Mouse (Mus musculus) embryonic facial prominence, embryonic 15.5 days (tissue): Measurements from ENCODE around the gene Sh2d1b1. TPM values are rescaled to one million over a fixed set of nuclear protein-coding genes. Genes with fewer than 3 reads are reported as not detected.
A peak's percentile ranks its signal among the peaks of the same experiment; 100 is the strongest.
"Not testable (repeated sequence)": the region's sequence is repeated elsewhere in the genome, so short reads cannot be mapped to it uniquely, and the experiment has no call there.

Experiments used
- ATAC-seq: fragments of 200-750 bp; cut with Nextera tagmentation; 2 replicates; pipeline ENCODE4 v1.8.0; 2017; ENCODE audit warnings: low read depth, moderate TSS enrichment; ENCODE audit not compliant: insufficient number of reproducible peaks, low FRiP score, low TSS enrichment
- H3K27ac ChIP-seq: fragments of 300-500 bp; sonication (generic); replicated peaks from 2 replicates; pipeline ENCODE4 v1.5.1; 2015; ENCODE audit warnings: mild to moderate bottlenecking, inconsistent platforms
- H3K27me3 ChIP-seq: fragments of 300-500 bp; sonication (generic); 2 replicates; pipeline ENCODE4 v1.6.1; 2015; ENCODE audit warnings: inconsistent platforms
- H3K36me3 ChIP-seq: fragments of 300-500 bp; sonication (generic); 2 replicates; pipeline ENCODE4 v1.6.1; 2015; ENCODE audit warnings: mild to moderate bottlenecking, inconsistent platforms
- H3K4me1 ChIP-seq: fragments of 300-500 bp; sonication (generic); 2 replicates; pipeline ENCODE4 v1.6.1; 2015; ENCODE audit warnings: inconsistent platforms
- H3K4me2 ChIP-seq: fragments of 300-500 bp; sonication (generic); replicated peaks from 2 replicates; pipeline ENCODE4 v1.6.1; 2015; ENCODE audit warnings: mild to moderate bottlenecking, inconsistent platforms
- H3K4me3 ChIP-seq: fragments of 300-500 bp; sonication (generic); replicated peaks from 2 replicates; pipeline ENCODE4 v1.5.1; 2015; ENCODE audit warnings: mild to moderate bottlenecking, inconsistent platforms
- H3K9ac ChIP-seq: fragments of 300-500 bp; sonication (generic); 2 replicates; pipeline ENCODE4 v1.6.1; 2015; ENCODE audit warnings: inconsistent platforms
- H3K9me3 ChIP-seq: fragments of 300-500 bp; sonication (generic); replicated peaks from 2 replicates; pipeline ENCODE4 v1.6.1; 2016; ENCODE audit warnings: inconsistent platforms
- WGBS: fragments of 180-500 bp; shearing (Covaris S2); methylation state at CpG from one replicate; pipeline ENCODE4 v1.1.7; 2015; 5-methylcytosine and 5-hydroxymethylcytosine counted together
- polyA plus RNA-seq: library from polyadenylated mRNA; unstranded; fragments of >200 nt; fragmentation: Nextera tagmentation; extraction: Ambion mirVana; gene quantifications from 2 replicates; pipeline ENCODE4 v1.2.1, GENCODE M21; 2015

Sh2d1b1 gene
- 0.08 and 0.28 TPM in 2 replicates for polyA plus RNA-seq

DNA sequence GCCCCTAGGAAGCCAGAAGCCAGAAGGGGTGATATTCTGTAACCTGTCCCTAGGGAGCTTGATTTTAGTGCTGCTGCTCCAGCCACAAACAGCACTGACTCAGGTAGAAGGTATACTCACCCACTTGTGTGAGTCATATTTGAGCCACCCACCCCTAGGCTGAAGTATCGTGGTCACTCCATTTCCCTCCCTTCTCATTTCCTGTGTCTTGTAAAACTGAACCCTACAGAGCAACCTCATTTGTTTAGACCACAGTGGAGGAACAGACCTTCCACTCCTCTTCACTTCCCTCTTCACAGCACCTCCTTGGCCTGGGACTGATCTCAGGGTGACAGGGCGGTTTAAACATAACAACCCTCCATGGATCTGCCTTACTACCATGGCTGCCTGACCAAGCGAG is at the start of gene Sh2d1b1:
Gene Sh2d1b1, plus strand, starts transcription at position 305 of the 400 bp plus-strand sequence.
- H3K4me1 ChIP-seq: no peaks in the 10 kb centered on the region
- H3K27ac ChIP-seq: no peak within 1 kb of the TSS
- ATAC-seq: no peak
- H3K36me3 ChIP-seq: no peaks in the 10 kb centered on the region
- H3K27me3 ChIP-seq: no peaks in the 10 kb centered on the region
- H3K9ac ChIP-seq: no peak within 1 kb of the TSS
- 0 out of 2 replicates have a peak, but pooled peaks cover 3% of the 10 kb centered on the region for H3K9me3 ChIP-seq
- 87% methylated on average over 3 of the region's 3 CpGs for WGBS
- H3K4me3 ChIP-seq: no peak within 1 kb of the TSS
- no peak within 1 kb of the TSS for H3K4me2 ChIP-seq

DNA sequence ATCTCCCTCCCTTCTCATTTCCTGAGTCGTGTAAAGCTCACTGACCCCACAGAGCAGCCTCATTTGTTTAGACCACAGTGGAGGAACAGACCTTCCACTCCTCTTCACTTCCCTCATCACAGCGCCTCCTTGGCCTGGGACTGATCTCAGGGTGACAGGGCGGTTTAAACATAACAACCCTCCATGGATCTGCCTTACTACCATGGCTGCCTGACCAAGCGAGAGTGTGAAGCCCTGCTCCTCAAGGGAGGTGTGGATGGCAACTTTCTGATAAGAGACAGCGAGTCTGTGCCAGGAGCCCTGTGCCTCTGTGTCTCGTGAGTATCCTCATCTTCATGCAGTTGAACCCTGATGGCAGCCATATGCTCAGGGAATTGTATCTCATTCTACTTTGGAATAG is 44.4 kb upstream of the Sh2d1b1 start, which contains the start of gene Sh2d1b2:
Gene Sh2d1b2, plus strand, starts transcription at position 62 of the 400 bp plus-strand sequence.
- H3K4me3 ChIP-seq, ATAC-seq, H3K4me1 ChIP-seq, H3K4me2 ChIP-seq, H3K36me3 ChIP-seq, H3K27me3 ChIP-seq, H3K9ac ChIP-seq, H3K27ac ChIP-seq, H3K9me3 ChIP-seq: not testable (repeated sequence)
- 71% methylated on average over 5 of the region's 6 CpGs for WGBS

DNA sequence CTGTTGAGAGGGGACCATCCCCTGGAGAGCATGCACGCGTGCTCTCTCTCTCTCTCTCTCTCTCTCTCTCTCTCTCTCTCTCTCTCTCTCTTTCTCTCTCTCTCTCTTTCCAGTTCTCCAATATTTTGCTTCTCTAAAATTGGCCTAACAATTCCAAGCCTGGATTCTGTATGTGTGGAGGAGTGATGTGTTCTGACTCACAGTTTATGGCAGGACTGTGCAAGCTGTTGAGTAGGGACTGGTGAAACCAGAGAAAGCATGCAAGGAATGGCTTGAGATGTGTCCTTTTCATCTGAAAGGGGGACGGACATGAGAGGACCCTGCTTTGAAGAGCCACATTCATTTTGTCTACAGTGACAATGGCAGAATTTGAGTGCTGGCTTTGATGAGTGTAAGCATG is 32.1 kb upstream of the Sh2d1b1 start:
- Histone ChIP-seq H3K4me2 (no peak overlapping the region), H3K36me3 (no peaks in the 10 kb centered on the region), H3K27ac (no peak overlapping the region), H3K9ac (no peak overlapping the region), H3K4me3 (no peak overlapping the region), H3K4me1 (no peaks in the 10 kb centered on the region), H3K9me3 (no peaks in the 10 kb centered on the region), H3K27me3 (no peaks in the 10 kb centered on the region)
- WGBS: 83% methylated on average over 3 of the region's 3 CpGs
- ATAC-seq: no peak

DNA sequence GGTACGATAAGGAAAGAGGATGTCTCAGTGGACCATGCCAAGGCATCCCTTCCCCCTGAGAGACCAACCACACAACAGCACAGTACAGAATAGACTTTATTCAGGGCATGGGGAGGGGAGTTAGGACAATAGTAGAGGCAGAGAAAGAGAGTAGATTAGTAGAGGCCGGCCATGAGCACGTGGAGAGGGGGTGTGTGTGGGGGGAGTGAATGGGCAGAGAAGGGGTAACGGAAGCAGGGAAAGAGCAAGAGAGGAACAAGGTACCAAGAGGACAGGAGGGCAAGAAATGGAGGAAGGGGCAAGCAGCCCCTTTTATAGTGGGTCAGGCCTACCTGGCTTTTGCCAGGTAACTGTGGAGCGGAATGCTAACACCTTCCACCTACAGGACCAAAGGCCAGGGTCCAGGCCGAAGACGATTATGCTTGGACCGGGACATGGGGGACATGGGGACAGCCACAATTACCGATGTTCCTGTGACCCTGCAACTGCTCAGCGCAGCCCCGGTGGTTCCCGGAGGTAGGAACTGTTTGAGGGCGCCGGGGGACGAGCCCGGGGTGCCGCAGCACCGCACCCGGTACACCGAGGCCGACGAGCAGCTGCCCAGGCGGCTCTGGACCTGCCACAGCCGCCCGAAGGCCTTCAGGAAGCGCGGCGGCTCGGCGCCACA is 22.1 kb upstream of the Sh2d1b1 start:
- H3K4me1 ChIP-seq: no peaks in the 10 kb centered on the region
- WGBS: 26% methylated on average over 29 of the region's 30 CpGs
- H3K4me2 ChIP-seq: peak overlapping the region; percentile 73
- H3K9me3 ChIP-seq: no peaks in the 10 kb centered on the region
- no peaks in the 10 kb centered on the region for H3K36me3 ChIP-seq
- H3K4me3 ChIP-seq: peak overlapping the region; percentile 68
- H3K9ac ChIP-seq: peak overlapping the region; percentile 64
- no peaks in the 10 kb centered on the region for H3K27me3 ChIP-seq
- peak; percentile 65 for ATAC-seq
- H3K27ac ChIP-seq: peak overlapping the region; percentile 34; the same call in 1 of the 2 replicates

DNA sequence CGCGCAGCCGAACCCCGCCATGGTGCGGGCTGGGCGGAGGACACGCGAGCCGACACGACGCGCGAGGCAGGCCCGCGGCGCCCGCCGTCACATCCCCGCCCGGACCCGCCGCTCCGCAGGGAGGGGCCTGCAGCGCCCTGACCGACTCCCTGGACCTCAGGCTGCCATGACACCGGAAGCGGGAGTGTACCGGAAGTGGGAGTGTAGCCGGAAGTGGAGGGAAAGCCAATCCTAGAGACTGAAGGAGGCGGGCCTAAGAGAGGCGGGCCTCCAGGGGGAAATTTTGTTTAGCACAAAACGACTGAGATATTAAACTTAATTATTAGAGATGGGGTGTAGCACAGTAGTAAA is 21.6 kb upstream of the Sh2d1b1 start:
- Histone ChIP-seq H3K9ac (peak overlapping the region; percentile 64), H3K4me2 (peak overlapping the region; percentile 73), H3K9me3 (no peaks in the 10 kb centered on the region), H3K27ac (peak overlapping the region; percentile 34; the same call in 1 of the 2 replicates), H3K4me1 (no peaks in the 10 kb centered on the region), H3K27me3 (no peaks in the 10 kb centered on the region), H3K4me3 (peak overlapping the region; percentile 68), H3K36me3 (no peaks in the 10 kb centered on the region)
- peak; percentile 91 for ATAC-seq
- WGBS: 4% methylated on average over 32 of the region's 32 CpGs

DNA sequence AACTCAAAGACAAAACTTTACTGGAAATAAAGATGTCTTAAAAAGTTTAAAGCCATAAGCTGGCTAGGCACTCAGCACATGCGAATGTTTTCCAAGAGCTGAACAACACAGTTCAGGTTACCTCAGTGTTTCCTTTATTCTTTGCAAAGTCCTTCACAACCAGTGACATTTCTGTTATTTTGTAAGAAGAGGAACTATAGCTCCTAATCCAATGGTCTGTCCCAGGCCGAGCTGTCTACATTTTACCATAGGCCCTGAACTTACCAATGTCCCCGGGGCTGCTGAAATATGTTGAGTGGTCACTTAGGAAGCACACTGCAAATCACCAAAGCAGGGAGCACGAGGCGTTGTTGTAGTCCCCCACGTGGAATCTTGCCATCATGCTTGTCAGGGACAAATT is 6.8 kb upstream of the Sh2d1b1 start:
- H3K27ac ChIP-seq: no peak overlapping the region
- 79% methylated on average over 6 of the region's 6 CpGs for WGBS
- H3K9me3 ChIP-seq: 0 out of 2 replicates have a peak, but pooled peaks cover under 1% of the 10 kb centered on the region
- ATAC-seq: no peak
- H3K27me3 ChIP-seq: no peaks in the 10 kb centered on the region
- H3K4me2 ChIP-seq: no peak overlapping the region
- H3K4me1 ChIP-seq: no peaks in the 10 kb centered on the region
- no peak overlapping the region for H3K9ac ChIP-seq
- no peaks in the 10 kb centered on the region for H3K36me3 ChIP-seq
- no peak overlapping the region for H3K4me3 ChIP-seq

DNA sequence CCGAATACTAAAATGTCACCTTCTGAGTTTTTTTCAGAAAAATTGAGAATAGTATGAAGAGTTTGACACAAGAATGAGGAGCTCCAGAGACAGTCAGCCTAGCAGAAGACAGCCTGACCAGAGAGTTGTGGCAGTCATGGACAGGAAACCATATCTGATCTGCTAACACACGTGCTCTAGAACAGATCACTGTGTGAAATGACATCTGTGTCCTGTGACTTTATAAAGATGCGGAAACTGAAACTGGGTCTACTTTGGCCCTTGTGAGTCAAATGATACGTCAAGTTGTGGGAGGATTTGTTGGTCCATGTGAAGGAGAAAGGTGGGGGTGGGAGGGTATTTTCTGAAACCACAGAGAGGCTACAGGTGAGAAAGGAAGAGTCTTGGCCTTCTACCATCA is 6.4 kb upstream of the Sh2d1b1 start:
- 0 out of 2 replicates have a peak, but pooled peaks cover 3% of the 10 kb centered on the region for H3K9me3 ChIP-seq
- H3K4me3 ChIP-seq: no peak overlapping the region
- no peaks in the 10 kb centered on the region for H3K36me3 ChIP-seq
- H3K27me3 ChIP-seq: no peaks in the 10 kb centered on the region
- ATAC-seq: no peak
- WGBS: 85% methylated on average over 4 of the region's 4 CpGs
- no peak overlapping the region for H3K4me2 ChIP-seq
- H3K9ac ChIP-seq: no peak overlapping the region
- H3K27ac ChIP-seq: no peak overlapping the region
- H3K4me1 ChIP-seq: no peaks in the 10 kb centered on the region

DNA sequence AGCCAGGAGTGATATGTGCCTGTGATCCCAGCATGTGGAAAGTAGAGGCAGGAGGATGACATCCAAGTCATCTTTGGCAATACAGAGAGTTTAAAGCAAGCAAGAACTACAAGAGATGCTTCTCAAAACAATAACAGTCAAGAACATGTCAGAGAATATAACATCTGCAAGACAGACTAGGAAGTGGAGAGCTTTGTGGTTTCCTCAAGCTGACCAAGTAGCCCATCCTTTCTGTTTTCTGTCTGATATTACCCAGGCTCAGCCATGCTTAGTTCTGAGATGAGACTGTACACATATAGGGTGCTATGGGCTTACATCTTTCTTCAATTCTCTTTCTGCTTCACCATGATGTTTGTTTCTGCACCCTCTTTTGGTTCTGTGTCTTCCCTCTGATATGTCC is 3.9 kb upstream of the Sh2d1b1 start:
- Histone ChIP-seq H3K4me1 (no peaks in the 10 kb centered on the region), H3K4me2 (no peak overlapping the region), H3K9me3 (0 out of 2 replicates have a peak, but pooled peaks cover 3% of the 10 kb centered on the region), H3K36me3 (no peaks in the 10 kb centered on the region), H3K27me3 (no peaks in the 10 kb centered on the region), H3K9ac (no peak overlapping the region), H3K27ac (no peak overlapping the region), H3K4me3 (no peak overlapping the region)
- ATAC-seq: no peak

DNA sequence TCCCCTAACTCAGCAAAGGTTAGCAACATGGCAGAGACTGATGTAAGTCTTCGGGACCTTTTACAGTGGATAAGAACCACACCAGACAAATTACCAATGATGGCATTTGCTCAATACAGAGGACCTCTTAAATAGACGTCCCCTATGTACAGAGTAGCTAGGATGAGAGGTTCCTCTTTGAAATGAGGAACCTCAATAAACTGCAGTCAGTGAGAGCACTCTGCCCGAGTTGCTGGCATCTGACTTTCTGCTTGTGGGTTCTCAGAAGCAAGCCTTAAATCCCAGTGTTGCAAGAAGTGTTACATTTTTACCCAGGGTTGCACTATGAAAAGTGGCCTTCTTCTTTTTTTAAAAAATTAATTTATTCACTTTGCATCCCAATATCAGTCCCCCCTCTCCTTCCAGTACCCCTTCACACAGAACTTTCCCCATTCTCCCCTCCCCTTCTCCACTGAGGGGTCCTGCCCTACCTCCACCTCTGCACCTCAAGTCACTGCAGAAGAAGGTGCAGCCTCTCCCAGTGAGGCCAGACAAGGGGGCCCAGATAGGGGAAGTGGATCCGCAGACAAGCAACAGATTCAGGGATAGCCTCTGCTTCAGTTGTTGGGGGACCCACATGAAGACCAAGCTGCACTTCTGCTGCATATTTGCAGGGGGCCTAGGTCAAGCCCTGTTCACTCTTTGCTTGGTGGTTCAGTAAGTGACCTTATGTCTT is 5.5 kb downstream of the Sh2d1b1 start:
- H3K36me3 ChIP-seq: no peaks in the 10 kb centered on the region
- 75% methylated on average over 4 of the region's 4 CpGs for WGBS
- H3K4me3 ChIP-seq: no peak overlapping the region
- H3K4me1 ChIP-seq: no peaks in the 10 kb centered on the region
- ATAC-seq: no peak
- no peak overlapping the region for H3K4me2 ChIP-seq
- H3K9me3 ChIP-seq: no peaks in the 10 kb centered on the region
- no peaks in the 10 kb centered on the region for H3K27me3 ChIP-seq
- H3K27ac ChIP-seq: no peak overlapping the region
- H3K9ac ChIP-seq: no peak overlapping the region

DNA sequence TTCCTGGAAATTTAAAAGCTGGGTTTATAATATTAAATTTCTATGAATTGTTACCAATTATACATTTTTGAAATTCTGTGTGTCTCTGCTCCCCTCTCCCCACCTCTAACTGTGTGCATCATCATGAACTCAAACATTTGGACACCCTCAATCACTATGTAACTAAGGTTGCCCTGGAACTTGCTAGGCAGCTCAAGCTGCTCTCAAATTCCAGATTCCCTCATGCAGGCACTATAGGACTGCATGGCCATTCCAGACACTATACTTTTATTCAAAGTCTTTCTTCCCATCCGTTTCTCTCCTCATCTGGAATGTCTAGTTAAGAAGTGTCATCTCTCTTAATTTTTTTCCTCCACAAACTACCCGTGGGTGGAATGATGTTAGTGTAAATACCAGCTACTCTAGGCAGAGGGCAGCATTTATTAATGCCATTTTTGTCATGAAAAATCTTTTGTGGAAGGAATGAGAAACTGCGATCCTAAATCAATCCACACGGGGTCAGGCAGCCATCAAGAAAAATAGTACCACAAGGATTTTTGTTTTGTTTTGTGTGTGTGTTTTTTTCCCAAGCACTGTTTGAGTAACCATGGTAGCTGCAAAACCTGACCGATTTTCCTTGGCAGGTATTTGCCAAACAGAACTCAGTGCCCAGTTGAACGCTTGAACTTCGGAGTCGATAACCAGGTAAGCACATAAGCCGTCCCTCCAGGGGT is 15.3 kb downstream of the Sh2d1b1 start:
- H3K4me1 ChIP-seq: 0 out of 2 replicates have a peak, but pooled peaks cover 4% of the 10 kb centered on the region
- 25% methylated on average over 9 of the region's 9 CpGs for WGBS
- H3K4me3 ChIP-seq: peak overlapping the region; percentile 16; the same call in 1 of the 2 replicates
- H3K4me2 ChIP-seq: peak overlapping the region; percentile 18; the same call in 1 of the 2 replicates
- no peak for ATAC-seq
- no peaks in the 10 kb centered on the region for H3K27me3 ChIP-seq
- H3K9me3 ChIP-seq: no peaks in the 10 kb centered on the region
- no peak overlapping the region for H3K9ac ChIP-seq
- no peaks in the 10 kb centered on the region for H3K36me3 ChIP-seq
- H3K27ac ChIP-seq: no peak overlapping the region

DNA sequence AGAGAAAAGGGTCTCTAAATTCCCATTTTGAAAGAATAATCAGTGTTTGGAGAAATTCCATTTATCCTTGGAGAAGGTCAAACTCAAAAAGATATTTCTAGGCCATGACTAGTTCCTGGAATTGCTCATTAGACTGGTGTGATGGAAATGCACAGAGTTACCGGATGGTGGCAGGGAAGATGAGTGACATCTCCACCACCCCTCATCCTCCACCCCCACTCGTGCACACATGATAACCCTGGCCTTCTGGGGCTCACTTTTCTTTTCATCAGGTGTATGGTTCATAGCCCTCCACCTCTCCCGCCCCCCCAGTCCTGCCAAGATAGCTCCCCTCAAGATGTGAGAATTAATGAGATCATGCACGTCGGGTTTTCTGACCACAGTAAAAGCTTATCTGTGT is 16.1 kb downstream of the Sh2d1b1 start:
- ATAC-seq: no peak

More for the DNA sequence above, 16.1 kb downstream of the Sh2d1b1 start:
- Histone ChIP-seq H3K4me2 (no peak overlapping the region), H3K4me3 (no peak overlapping the region), H3K27me3 (no peaks in the 10 kb centered on the region), H3K9me3 (no peaks in the 10 kb centered on the region), H3K9ac (no peak overlapping the region), H3K27ac (no peak overlapping the region), H3K4me1 (0 out of 2 replicates have a peak, but pooled peaks cover 4% of the 10 kb centered on the region), H3K36me3 (no peaks in the 10 kb centered on the region)
- 69% methylated on average over 5 of the region's 5 CpGs for WGBS
